Comparison of ENCODE assay signal across 8 mouse cellular contexts in the genomic region with DNA sequence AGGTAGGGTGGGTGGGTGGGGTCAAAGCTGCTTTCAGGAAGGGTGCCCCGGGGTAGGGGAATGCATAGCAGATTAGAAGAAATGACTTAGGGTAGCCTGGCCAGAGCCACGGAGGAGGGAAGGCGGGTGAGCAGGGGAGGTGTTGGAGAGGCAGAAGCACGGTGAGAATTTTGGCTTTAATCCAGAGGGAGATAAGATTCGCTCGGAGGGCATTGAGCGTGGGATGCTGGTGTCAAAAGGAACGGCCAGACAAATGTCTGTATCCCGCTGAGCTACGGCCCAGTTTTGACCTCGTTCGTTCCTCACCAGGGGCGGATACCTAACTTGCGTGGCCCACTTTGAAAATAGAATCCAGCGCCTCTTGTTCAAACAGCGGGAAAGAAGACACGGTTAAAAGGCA. TPM values are rescaled to one million over a fixed set of nuclear protein-coding genes. Genes with fewer than 3 reads are reported as not detected.
DNase-seq lines count a peak whose midpoint lies in the region; ATAC-seq and TF ChIP-seq lines count a peak whose summit lies in the region.
"Had no signal": no experiment of that assay in that cellular context is flagged by ENCODE, and none has a peak within 500 bp of the region (broad histone marks: within the 10 kb centered on the region; RNA-seq: fewer than 3 reads in every experiment).

No protein-coding gene starts in this region.

- peaks cover 22% of the 10 kb centered on the region for H3K4me1 ChIP-seq in thymus, adult 2 months (replicated peaks; ENCODE audit: control insufficient read depth, insufficient read depth, low read length)
- H3K4me1 ChIP-seq in embryonic facial prominence, embryonic 13.5 days: peaks cover 29% of the 10 kb centered on the region
- H3K4me1 ChIP-seq in hindbrain, postnatal 0 days (ENCODE audit: insufficient read depth, low read length): no peaks in the 10 kb centered on the region; the same call in 1 of the 2 replicates
- H3K4me1 ChIP-seq in midbrain, embryonic 13.5 days (replicated peaks): peaks cover 5% of the 10 kb centered on the region; the same call in 1 of the 2 replicates

- intact Hi-C loops in left cerebral cortex, postnatal 25 days (cut with DNase I): no loop called here

- peak overlapping the region; percentile 43 for H3K4me3 ChIP-seq in thymus, adult 2 months (ENCODE audit: control insufficient read depth, insufficient read depth, low read length)
- H3K4me3 ChIP-seq in embryonic facial prominence, embryonic 13.5 days: no peak overlapping the region
- H3K4me3 ChIP-seq in hindbrain, postnatal 0 days (ENCODE audit: low read length): peak overlapping the region; percentile 14; the same call in 1 of the 2 replicates
- H3K4me3 ChIP-seq in midbrain, embryonic 13.5 days (replicated peaks): no peak overlapping the region

- H3K36me3 ChIP-seq in thymus, adult 2 months (ENCODE audit: control insufficient read depth, insufficient read depth, low read length): no peaks in the 10 kb centered on the region
- H3K36me3 ChIP-seq in embryonic facial prominence, embryonic 13.5 days: no peaks in the 10 kb centered on the region
- H3K36me3 ChIP-seq in hindbrain, postnatal 0 days (ENCODE audit: insufficient read depth, low read length): no peaks in the 10 kb centered on the region
- H3K36me3 ChIP-seq in midbrain, embryonic 13.5 days: no peaks in the 10 kb centered on the region

- TF ChIP-seq CTCF in thymus, adult 2 months (IDR thresholded peaks at IDR 0.05; ENCODE audit: borderline replicate concordance, control insufficient read depth, extremely low read depth, insufficient read depth, low read length, poor library complexity): no peak
- TF ChIP-seq CTCF in hindbrain, postnatal 0 days (IDR thresholded peaks at IDR 0.05; ENCODE audit: low read depth): no peak

- H3K9ac ChIP-seq in embryonic facial prominence, embryonic 13.5 days: no peak overlapping the region
- no peak overlapping the region for H3K9ac ChIP-seq in hindbrain, postnatal 0 days (replicated peaks; ENCODE audit: low read length)
- H3K9ac ChIP-seq in midbrain, embryonic 13.5 days (replicated peaks): no peak overlapping the region

- H3K27me3 ChIP-seq in thymus, adult 2 months (ENCODE audit: control insufficient read depth, insufficient read depth, low read length): no peaks in the 10 kb centered on the region
- peaks cover 4% of the 10 kb centered on the region; the same call in 1 of the 2 replicates for H3K27me3 ChIP-seq in embryonic facial prominence, embryonic 13.5 days
- H3K27me3 ChIP-seq in hindbrain, postnatal 0 days (ENCODE audit: insufficient read depth, low read length): no peaks in the 10 kb centered on the region
- no peaks in the 10 kb centered on the region for H3K27me3 ChIP-seq in midbrain, embryonic 13.5 days

- WGBS in thymus, adult 2 months: 58% methylated on average over 17 of the region's 17 CpGs
- 21% methylated on average over 17 of the region's 17 CpGs for WGBS in embryonic facial prominence, embryonic 13.5 days
- 7% methylated on average over 17 of the region's 17 CpGs for WGBS in hindbrain, postnatal 0 days
- 8% methylated on average over 17 of the region's 17 CpGs for WGBS in midbrain, embryonic 13.5 days

- TF ChIP-seq POLR2A in thymus, adult 2 months (IDR thresholded peaks at IDR 0.05; ENCODE audit: control insufficient read depth, extremely low read depth, insufficient read depth, low read length, poor library complexity): no peak

- H3K4me2 ChIP-seq in embryonic facial prominence, embryonic 13.5 days: peak overlapping the region; percentile 33
- peak overlapping the region; percentile 49 for H3K4me2 ChIP-seq in hindbrain, postnatal 0 days (ENCODE audit: low read depth, low read length)
- peak overlapping the region; percentile 31 for H3K4me2 ChIP-seq in midbrain, embryonic 13.5 days (replicated peaks)

- DNase-seq in thymus, adult 2 months: no peak
- no peak for DNase-seq in thymus, postnatal 10 days (ENCODE audit: low spot score in 2 of 2)
- peak; percentile 35 for DNase-seq in hindbrain, postnatal 0 days (ENCODE audit: low spot score)
- no peak for DNase-seq in left cerebral cortex, postnatal 25 days (ENCODE audit: low spot score in 2 of 2)
- no peak for DNase-seq in left cerebral cortex, adult 18-20 months (ENCODE audit: low spot score in 2 of 2)

- no peaks in the 10 kb centered on the region for H3K9me3 ChIP-seq in embryonic facial prominence, embryonic 13.5 days
- no peaks in the 10 kb centered on the region for H3K9me3 ChIP-seq in hindbrain, postnatal 0 days (ENCODE audit: low read length)
- H3K9me3 ChIP-seq in midbrain, embryonic 13.5 days: no peaks in the 10 kb centered on the region

- no peak for ATAC-seq in embryonic facial prominence, embryonic 13.5 days (ENCODE audit: insufficient number of reproducible peaks, insufficient read depth, low FRiP score, low TSS enrichment, low read depth)
- no peak for ATAC-seq in hindbrain, postnatal 0 days
- no peak for ATAC-seq in midbrain, embryonic 13.5 days

- peak overlapping the region; percentile 22; the same call in 1 of the 2 replicates for H3K27ac ChIP-seq in thymus, adult 2 months (ENCODE audit: control insufficient read depth, insufficient read depth, low read length)
- no peak overlapping the region for H3K27ac ChIP-seq in embryonic facial prominence, embryonic 13.5 days
- H3K27ac ChIP-seq in hindbrain, postnatal 0 days: no peak overlapping the region
- H3K27ac ChIP-seq in midbrain, embryonic 13.5 days: no peak overlapping the region
- H3K27ac ChIP-seq: macrophage had no signal

RNA-seq across cellular contexts. Expression of a gene that starts 23.8 kb away (rescaled TPM):
- 43.9 and 46.1 TPM in 2 replicates for polyA plus RNA-seq in thymus, adult 2 months (2012; rRNA removed)
- polyA plus RNA-seq in embryonic facial prominence, embryonic 13.5 days (2015; fragmentation: Nextera tagmentation; extraction: Ambion mirVana): 61.9 and 73.3 TPM in 2 replicates
- 65.3 and 74.0 TPM in 2 replicates for total RNA-seq in hindbrain, postnatal 0 days (2014; rRNA removed)
- 32.5 and 35.2 TPM in 2 replicates for polyA plus RNA-seq in hindbrain, postnatal 0 days (2015; fragmentation: Nextera tagmentation; extraction: Ambion mirVana)
- 21.8 and 26.5 TPM in 2 replicates for polyA plus RNA-seq in midbrain, embryonic 13.5 days (2015; fragmentation: Nextera tagmentation; extraction: Ambion mirVana)
- total RNA-seq in left cerebral cortex, postnatal 25 days (2021): 100 to 1,000 TPM; 108 to 109 TPM
- 100 to 1,000 TPM; 103 to 116 TPM for total RNA-seq in left cerebral cortex, adult 18-20 months (2021)

Comparison
In these comparisons a context has a peak if more than half of its experiments do, and no peak if none do; other contexts are left out.
1. H3K4me3 ChIP-seq: peak in thymus, adult 2 months (single experiment) and hindbrain, postnatal 0 days (single experiment); none in embryonic facial prominence, embryonic 13.5 days (single experiment) and midbrain, embryonic 13.5 days (single experiment).
2. Peak in every context shown above with its lines, with median percentiles within 50 percentile points of each other: H3K4me2 ChIP-seq.